Mouse (Mus musculus) T-helper 1 cell (primary cell): ENCODE measurements around the gene Fyn.

ENCODE experiments used
- in situ Hi-C: fragments of 300-600 bp; cut with MboI, MseI; formaldehyde crosslinking; loops from one replicate; pipeline ENCODE4 v1.15.1; 2025; ENCODE audit warnings: high pct_unique_total_duplicates

The Fyn gene

GRCm38 (mm10) chr10:39501977-39502706 is 133.5 kb downstream of the Fyn start:
- in situ Hi-C loops: no loop called here

GRCm38 (mm10) chr10:39503331-39503730 is 134.7 kb downstream of the Fyn start:
- in situ Hi-C loops: no loop called here

GRCm38 (mm10) chr10:39505007-39505406 is 136.4 kb downstream of the Fyn start:
- in situ Hi-C loops: loop anchor here (5.0 kb wide), 1 partner anchor 38 kb away; no protein-coding TSS in a partner anchor

GRCm38 (mm10) chr10:39505621-39506020 is 137.0 kb downstream of the Fyn start:
- in situ Hi-C loops: loop anchor here (5.0 kb wide), 1 partner anchor 38 kb away; no protein-coding TSS in a partner anchor

GRCm38 (mm10) chr10:39506353-39506752 is 137.7 kb downstream of the Fyn start:
- in situ Hi-C loops: loop anchor here (5.0 kb wide), 1 partner anchor 39 kb away; no protein-coding TSS in a partner anchor

- in situ Hi-C loops: loop anchor here (5.0 kb wide), 1 partner anchor 40 kb away; no protein-coding TSS in a partner anchor
These were observed 138.2 kb downstream of the Fyn start for GRCm38 (mm10) chr10:39506831-39507230.

GRCm38 (mm10) chr10:39508801-39509200 is 140.1 kb downstream of the Fyn start:
- in situ Hi-C loops: loop anchor here (5.0 kb wide), 1 partner anchor 42 kb away; no protein-coding TSS in a partner anchor

- in situ Hi-C loops: loop anchor here (5.0 kb wide), 1 partner anchor 43 kb away; no protein-coding TSS in a partner anchor
These were observed 141.3 kb downstream of the Fyn start for GRCm38 (mm10) chr10:39509937-39510336.

- in situ Hi-C loops: no loop called here
These were observed 144.1 kb downstream of the Fyn start for GRCm38 (mm10) chr10:39512631-39513314.

GRCm38 (mm10) chr10:39514916-39515315 is 146.3 kb downstream of the Fyn start:
- in situ Hi-C loops: loop anchor here (5.0 kb wide), 1 partner anchor 278 kb away; no protein-coding TSS in a partner anchor

GRCm38 (mm10) chr10:39516541-39517133 is 148.0 kb downstream of the Fyn start:
- in situ Hi-C loops: loop anchor here (5.0 kb wide), 1 partner anchor 279 kb away; no protein-coding TSS in a partner anchor

- in situ Hi-C loops: loop anchor here (5.0 kb wide), 1 partner anchor 280 kb away; no protein-coding TSS in a partner anchor
These were observed 148.7 kb downstream of the Fyn start for GRCm38 (mm10) chr10:39517375-39517774.

GRCm38 (mm10) chr10:39518232-39518631 is 149.6 kb downstream of the Fyn start:
- in situ Hi-C loops: loop anchor here (5.0 kb wide), 1 partner anchor 281 kb away; no protein-coding TSS in a partner anchor

- in situ Hi-C loops: loop anchor here (5.0 kb wide), 1 partner anchor 282 kb away; no protein-coding TSS in a partner anchor
These were observed 150.2 kb downstream of the Fyn start for GRCm38 (mm10) chr10:39518859-39519258.

- in situ Hi-C loops: loop anchor here (5.0 kb wide), 1 partner anchor 353 kb away; no protein-coding TSS in a partner anchor
These were observed 151.7 kb downstream of the Fyn start for GRCm38 (mm10) chr10:39520123-39520989.

GRCm38 (mm10) chr10:39521327-39521726 is 152.7 kb downstream of the Fyn start:
- in situ Hi-C loops: loop anchor here (5.0 kb wide), 1 partner anchor 354 kb away; no protein-coding TSS in a partner anchor

- in situ Hi-C loops: loop anchor here (5.0 kb wide), 1 partner anchor 355 kb away; no protein-coding TSS in a partner anchor
These were observed 153.3 kb downstream of the Fyn start for GRCm38 (mm10) chr10:39521861-39522391.

- in situ Hi-C loops: loop anchor here (5.0 kb wide), 1 partner anchor 356 kb away; no protein-coding TSS in a partner anchor
These were observed 154.4 kb downstream of the Fyn start for GRCm38 (mm10) chr10:39522857-39523614.

GRCm38 (mm10) chr10:39524355-39524754 is 155.7 kb downstream of the Fyn start:
- in situ Hi-C loops: loop anchor here (5.0 kb wide), 1 partner anchor 357 kb away; no protein-coding TSS in a partner anchor
